Mouse (Mus musculus) kidney, embryonic 15.5 days (tissue): ENCODE data around the gene Hs3st2. TPM values are rescaled to one million over a fixed set of nuclear protein-coding genes. Genes with fewer than 3 reads are reported as not detected.
"Not testable (repeated sequence)": the region's sequence is repeated elsewhere in the genome, so short reads cannot be mapped to it uniquely, and the experiment has no call there.

Experiments
- ATAC-seq: fragments of 200-750 bp; cut with Nextera tagmentation; replicated peaks from 2 replicates; pipeline ENCODE4 v1.8.0; 2017; ENCODE audit warnings: moderate TSS enrichment; ENCODE audit not compliant: low FRiP score
- H3K27ac ChIP-seq: fragments of 300-500 bp; sonication (generic); 2 replicates; pipeline ENCODE4 v1.5.1; 2015; ENCODE audit warnings: mild to moderate bottlenecking, inconsistent platforms
- H3K27me3 ChIP-seq: fragments of 300-500 bp; sonication (generic); 2 replicates; pipeline ENCODE4 v1.6.1; 2015; ENCODE audit warnings: inconsistent platforms
- H3K36me3 ChIP-seq: fragments of 300-500 bp; sonication (generic); 2 replicates; pipeline ENCODE4 v1.6.1; 2015; ENCODE audit warnings: inconsistent platforms
- H3K4me1 ChIP-seq: fragments of 300-500 bp; sonication (generic); 2 replicates; pipeline ENCODE4 v1.6.1; 2015; ENCODE audit warnings: inconsistent platforms
- H3K4me2 ChIP-seq: fragments of 300-500 bp; sonication (generic); 2 replicates; pipeline ENCODE4 v1.6.1; 2015; ENCODE audit warnings: moderate library complexity, mild to moderate bottlenecking, inconsistent platforms
- H3K4me3 ChIP-seq: fragments of 300-500 bp; sonication (generic); replicated peaks from 2 replicates; pipeline ENCODE4 v1.5.1; 2015; ENCODE audit warnings: mild to moderate bottlenecking, inconsistent platforms
- H3K9ac ChIP-seq: fragments of 300-500 bp; sonication (generic); 2 replicates; pipeline ENCODE4 v1.6.1; 2015; ENCODE audit warnings: mild to moderate bottlenecking, inconsistent platforms
- H3K9me3 ChIP-seq: fragments of 300-500 bp; sonication (generic); replicated peaks from 2 replicates; pipeline ENCODE4 v1.6.1; 2016; ENCODE audit warnings: inconsistent platforms
- WGBS: fragments of 180-500 bp; shearing (Covaris S2); methylation state at CpG from one replicate; pipeline ENCODE4 v1.1.7; 2015; ENCODE audit warnings: mixed read lengths; 5-methylcytosine and 5-hydroxymethylcytosine counted together
- polyA plus RNA-seq: library from polyadenylated mRNA; unstranded; fragments of >200 nt; fragmentation: Nextera tagmentation; extraction: Ambion mirVana; gene quantifications from 2 replicates; pipeline ENCODE4 v1.2.1, GENCODE M21; 2015

The Hs3st2 gene
- 0.59 and 1.2 TPM in 2 replicates for polyA plus RNA-seq

GRCm38 (mm10) chr7:121391225-121391983, at the start of gene Hs3st2:
TSS of gene Hs3st2 (plus strand) at chr7:121391859.
- ATAC-seq, result peak; percentile 79
- Histone ChIP-seq H3K36me3 (no peaks in the 10 kb centered on the region), H3K4me1 (peaks cover 17% of the 10 kb centered on the region), H3K9me3 (no peaks in the 10 kb centered on the region), H3K4me3 (peak within 1 kb of the TSS; percentile 32), H3K9ac (no peak within 1 kb of the TSS), H3K27me3 (peaks cover 58% of the 10 kb centered on the region), H3K4me2 (peak within 1 kb of the TSS; percentile 57), H3K27ac (no peak within 1 kb of the TSS)
- 3% methylated on average over 22 of the region's 22 CpGs for WGBS

- ATAC-seq, result no peak
- Histone ChIP-seq H3K9ac (no peak overlapping the region), H3K9me3 (no peaks in the 10 kb centered on the region; the same call in 1 of the 2 replicates), H3K4me3 (no peak overlapping the region), H3K27ac (no peak overlapping the region), H3K4me1 (no peaks in the 10 kb centered on the region), H3K36me3 (no peaks in the 10 kb centered on the region), H3K27me3 (no peaks in the 10 kb centered on the region), H3K4me2 (no peak overlapping the region)
- WGBS, result 70% methylated on average over 3 of the region's 3 CpGs
Measured at GRCm38 (mm10) chr7:121348284-121348963, 43.2 kb upstream of the Hs3st2 start.

GRCm38 (mm10) chr7:121351688-121352087, 40.0 kb upstream of the Hs3st2 start:
- Histone ChIP-seq H3K4me2 (no peak overlapping the region), H3K36me3 (no peaks in the 10 kb centered on the region), H3K9me3 (no peaks in the 10 kb centered on the region), H3K27ac (no peak overlapping the region), H3K4me3 (no peak overlapping the region), H3K27me3 (no peaks in the 10 kb centered on the region), H3K9ac (no peak overlapping the region), H3K4me1 (no peaks in the 10 kb centered on the region)
- ATAC-seq, result no peak
- 86% methylated on average over 2 of the region's 2 CpGs for WGBS

- not testable (repeated sequence) for H3K4me3 ChIP-seq, ATAC-seq, H3K4me2 ChIP-seq, H3K4me1 ChIP-seq, H3K27me3 ChIP-seq, H3K9ac ChIP-seq, H3K9me3 ChIP-seq, H3K36me3 ChIP-seq, H3K27ac ChIP-seq
- WGBS, result 90% methylated on average over 6 of the region's 6 CpGs
Measured at GRCm38 (mm10) chr7:121361448-121361847, 30.2 kb upstream of the Hs3st2 start.

GRCm38 (mm10) chr7:121365584-121365983, 26.1 kb upstream of the Hs3st2 start:
- ATAC-seq, result no peak
- WGBS, result 86% methylated on average over 7 of the region's 7 CpGs

GRCm38 (mm10) chr7:121367185-121367584, 24.5 kb upstream of the Hs3st2 start:
- Histone ChIP-seq H3K27ac (no peak overlapping the region), H3K4me1 (no peaks in the 10 kb centered on the region), H3K27me3 (no peaks in the 10 kb centered on the region), H3K9ac (no peak overlapping the region), H3K4me2 (no peak overlapping the region), H3K36me3 (no peaks in the 10 kb centered on the region), H3K9me3 (no peaks in the 10 kb centered on the region), H3K4me3 (no peak overlapping the region)
- 91% methylated on average over 6 of the region's 6 CpGs for WGBS
- no peak for ATAC-seq

More at GRCm38 (mm10) chr7:121365584-121365983, 26.1 kb upstream of the Hs3st2 start:
- H3K4me2 ChIP-seq, result no peak overlapping the region
- H3K36me3 ChIP-seq, result no peaks in the 10 kb centered on the region
- no peak overlapping the region for H3K9ac ChIP-seq
- no peaks in the 10 kb centered on the region for H3K9me3 ChIP-seq
- no peak overlapping the region for H3K4me3 ChIP-seq
- H3K4me1 ChIP-seq, result no peaks in the 10 kb centered on the region
- no peak overlapping the region for H3K27ac ChIP-seq
- H3K27me3 ChIP-seq, result no peaks in the 10 kb centered on the region

GRCm38 (mm10) chr7:121371990-121372389, 19.7 kb upstream of the Hs3st2 start:
- Histone ChIP-seq H3K4me1 (no peaks in the 10 kb centered on the region), H3K9ac (no peak overlapping the region), H3K9me3 (no peaks in the 10 kb centered on the region), H3K27me3 (no peaks in the 10 kb centered on the region), H3K27ac (no peak overlapping the region), H3K36me3 (no peaks in the 10 kb centered on the region), H3K4me2 (no peak overlapping the region), H3K4me3 (no peak overlapping the region)
- 77% methylated on average over 7 of the region's 7 CpGs for WGBS
- no peak for ATAC-seq

GRCm38 (mm10) chr7:121375456-121375855, 16.2 kb upstream of the Hs3st2 start:
- Histone ChIP-seq H3K27ac (no peak overlapping the region), H3K4me1 (no peaks in the 10 kb centered on the region), H3K4me2 (no peak overlapping the region), H3K4me3 (no peak overlapping the region), H3K9ac (no peak overlapping the region), H3K36me3 (no peaks in the 10 kb centered on the region), H3K27me3 (no peaks in the 10 kb centered on the region), H3K9me3 (no peaks in the 10 kb centered on the region)
- no peak for ATAC-seq
- WGBS, result 30% methylated on average over 6 of the region's 6 CpGs

GRCm38 (mm10) chr7:121378942-121379341, 12.7 kb upstream of the Hs3st2 start:
- no peak for ATAC-seq
- Histone ChIP-seq H3K4me1 (no peaks in the 10 kb centered on the region), H3K27me3 (no peaks in the 10 kb centered on the region), H3K9ac (no peak overlapping the region), H3K4me3 (no peak overlapping the region), H3K36me3 (no peaks in the 10 kb centered on the region), H3K4me2 (no peak overlapping the region), H3K9me3 (no peaks in the 10 kb centered on the region), H3K27ac (no peak overlapping the region)
- 69% methylated on average over 4 of the region's 4 CpGs for WGBS

GRCm38 (mm10) chr7:121391984-121392739, 503 bp downstream of the Hs3st2 start:
- H3K27me3 ChIP-seq, result peaks cover 64% of the 10 kb centered on the region
- WGBS, result 1% methylated on average over 72 of the region's 72 CpGs

GRCm38 (mm10) chr7:121392740-121392993, 1.0 kb downstream of the Hs3st2 start:
- no peak for ATAC-seq
- Histone ChIP-seq H3K4me1 (peaks cover 17% of the 10 kb centered on the region), H3K27me3 (peaks cover 64% of the 10 kb centered on the region), H3K4me2 (peak overlapping the region; percentile 57), H3K9me3 (no peaks in the 10 kb centered on the region), H3K4me3 (peak overlapping the region; percentile 32), H3K9ac (no peak overlapping the region), H3K27ac (no peak overlapping the region), H3K36me3 (no peaks in the 10 kb centered on the region)
- under 1% methylated on average over 28 of the region's 28 CpGs for WGBS

More at GRCm38 (mm10) chr7:121391984-121392739, 503 bp downstream of the Hs3st2 start:
- Histone ChIP-seq H3K9ac (no peak overlapping the region), H3K4me2 (peak overlapping the region; percentile 57), H3K9me3 (no peaks in the 10 kb centered on the region), H3K36me3 (no peaks in the 10 kb centered on the region), H3K4me1 (peaks cover 17% of the 10 kb centered on the region), H3K27ac (no peak overlapping the region), H3K4me3 (peak overlapping the region; percentile 32)
- ATAC-seq, result peak; percentile 33

- no peak for ATAC-seq
- Histone ChIP-seq H3K27ac (no peak overlapping the region), H3K4me1 (peaks cover 17% of the 10 kb centered on the region), H3K27me3 (peaks cover 64% of the 10 kb centered on the region), H3K4me3 (no peak overlapping the region), H3K9ac (no peak overlapping the region), H3K9me3 (no peaks in the 10 kb centered on the region), H3K36me3 (no peaks in the 10 kb centered on the region), H3K4me2 (no peak overlapping the region)
- WGBS, result 60% methylated on average over 1 of the region's 1 CpGs
Measured at GRCm38 (mm10) chr7:121393884-121394283, 2.2 kb downstream of the Hs3st2 start.
